Mouse (Mus musculus): ENCODE data around the gene Dennd6b.
A peak's percentile ranks its signal among the peaks of the same experiment; 100 is the strongest.

Dennd6b gene

GRCm38 (mm10) chr15:89196313-89196706 lies at the start of gene Dennd6b:
Gene Dennd6b, minus strand, starts transcription at chr15:89196496.
- peak; percentile 95 to 96 for DNase-seq

GRCm38 (mm10) chr15:89241025-89241424 lies 44.7 kb upstream of the Dennd6b start:
- no peak for DNase-seq

- no peak for DNase-seq
Observed at GRCm38 (mm10) chr15:89239751-89240392, 43.6 kb upstream of the Dennd6b start.

GRCm38 (mm10) chr15:89234052-89234451 lies 37.8 kb upstream of the Dennd6b start:
- no peak for DNase-seq

- no peak for DNase-seq
Observed at GRCm38 (mm10) chr15:89233586-89233985, 37.3 kb upstream of the Dennd6b start.

- DNase-seq, result no peak
Observed at GRCm38 (mm10) chr15:89215611-89216233, 19.4 kb upstream of the Dennd6b start.

GRCm38 (mm10) chr15:89214953-89215352 lies 18.7 kb upstream of the Dennd6b start:
- DNase-seq, result no peak

- DNase-seq, result no peak
Observed at GRCm38 (mm10) chr15:89213517-89213916, 17.2 kb upstream of the Dennd6b start.

GRCm38 (mm10) chr15:89212495-89212894 lies 16.2 kb upstream of the Dennd6b start:
- DNase-seq, result no peak

- DNase-seq, result peak; percentile 9 to 10
Observed at GRCm38 (mm10) chr15:89211716-89212461, 15.6 kb upstream of the Dennd6b start.

- peak; percentile 67 to 80 for DNase-seq
Observed at GRCm38 (mm10) chr15:89210915-89211715, 14.8 kb upstream of the Dennd6b start, which contains the start of gene Ppp6r2. Gene Ppp6r2, plus strand, starts transcription at chr15:89211553.

GRCm38 (mm10) chr15:89209886-89210761 lies 13.8 kb upstream of the Dennd6b start:
- DNase-seq, result peak; percentile 69 to 85

- no peak for DNase-seq
Observed at GRCm38 (mm10) chr15:89207457-89207856, 11.2 kb upstream of the Dennd6b start.

- DNase-seq, result no peak
Observed at GRCm38 (mm10) chr15:89197056-89197455, 760 bp upstream of the Dennd6b start.

GRCm38 (mm10) chr15:89195690-89196312 lies 495 bp downstream of the Dennd6b start:
- peak; percentile 86 to 91 for DNase-seq

GRCm38 (mm10) chr15:89195261-89195681 lies 1.0 kb downstream of the Dennd6b start:
- no peak for DNase-seq

GRCm38 (mm10) chr15:89184937-89185227 lies 11.4 kb downstream of the Dennd6b start:
- no peak for DNase-seq

- DNase-seq, result no peak
Observed at GRCm38 (mm10) chr15:89184141-89184936, 12.0 kb downstream of the Dennd6b start.

- no peak for DNase-seq
Observed at GRCm38 (mm10) chr15:89182842-89183241, 13.5 kb downstream of the Dennd6b start.

GRCm38 (mm10) chr15:89182328-89182741 lies 14.0 kb downstream of the Dennd6b start:
- DNase-seq, result no peak
